ENCODE assay signal across 11 mouse cellular contexts in genomic region chr4:142887876-142888275, GRCm38 (mm10).
A peak's percentile ranks its signal among the peaks of the same experiment; 100 is the strongest.
DNase-seq lines count a peak whose midpoint lies in the region; ATAC-seq and TF ChIP-seq lines count a peak whose summit lies in the region.
"Had no signal": no experiment of that assay in that cellular context is flagged by ENCODE, and none has a peak within 500 bp of the region (broad histone marks: within the 10 kb centered on the region; RNA-seq: fewer than 3 reads in every experiment).

No protein-coding gene starts in this region.

- no peak overlapping the region for H3K4me3 ChIP-seq in forebrain, embryonic 14.5 days (ENCODE audit: low read depth, low read length)
- no peak overlapping the region for H3K4me3 ChIP-seq in forebrain, embryonic 12.5 days (replicated peaks)
- no peak overlapping the region for H3K4me3 ChIP-seq in lung, embryonic 15.5 days
- H3K4me3 ChIP-seq in forebrain, postnatal 0 days (ENCODE audit: low read depth, low read length): no peak overlapping the region
- H3K4me3 ChIP-seq: heart, adult 2 months; liver, embryonic 12.5 days had no signal

- H3K27me3 ChIP-seq in forebrain, embryonic 14.5 days (replicated peaks; ENCODE audit: control insufficient read depth, insufficient read depth, low read length): no peaks in the 10 kb centered on the region
- no peaks in the 10 kb centered on the region for H3K27me3 ChIP-seq in forebrain, embryonic 12.5 days
- no peaks in the 10 kb centered on the region for H3K27me3 ChIP-seq in lung, embryonic 15.5 days
- H3K27me3 ChIP-seq in forebrain, postnatal 0 days (ENCODE audit: insufficient read depth, low read length): no peaks in the 10 kb centered on the region
- H3K27me3 ChIP-seq: liver, embryonic 12.5 days had no signal

- H3K4me1 ChIP-seq in forebrain, embryonic 14.5 days (ENCODE audit: control insufficient read depth, insufficient read depth, low read length): peaks cover 12% of the 10 kb centered on the region
- H3K4me1 ChIP-seq in forebrain, embryonic 12.5 days: 0 out of 2 replicates have a peak, but pooled peaks cover 3% of the 10 kb centered on the region
- peaks cover 16% of the 10 kb centered on the region; the same call in 1 of the 2 replicates for H3K4me1 ChIP-seq in lung, embryonic 15.5 days
- no peaks in the 10 kb centered on the region; the same call in 1 of the 2 replicates for H3K4me1 ChIP-seq in forebrain, postnatal 0 days (ENCODE audit: insufficient read depth)
- H3K4me1 ChIP-seq: liver, embryonic 12.5 days had no signal

- peak overlapping the region; percentile 44; the same call in 1 of the 2 replicates for H3K27ac ChIP-seq in forebrain, embryonic 14.5 days (ENCODE audit: low read depth, low read length)
- H3K27ac ChIP-seq in forebrain, embryonic 12.5 days: no peak overlapping the region
- H3K27ac ChIP-seq in lung, embryonic 15.5 days: no peak overlapping the region
- 0 out of 2 replicates have a peak overlapping the region, but pooled peaks have one; percentile 57 for H3K27ac ChIP-seq in forebrain, postnatal 0 days (ENCODE audit: low read depth, low read length)
- H3K27ac ChIP-seq: heart, adult 2 months; liver, embryonic 12.5 days had no signal

- peak; percentile 66; the same call in 1 of the 2 replicates for ATAC-seq in forebrain, embryonic 14.5 days
- ATAC-seq in forebrain, embryonic 12.5 days (ENCODE audit: low FRiP score): no peak
- ATAC-seq in lung, embryonic 15.5 days (ENCODE audit: borderline replicate concordance, extremely low read depth, low FRiP score, low TSS enrichment): peak; percentile 27; the same call in 1 of the 2 replicates
- ATAC-seq in forebrain, postnatal 0 days: peak; percentile 83
- ATAC-seq: liver, embryonic 12.5 days had no signal

- no peak overlapping the region for H3K4me2 ChIP-seq in forebrain, embryonic 14.5 days (ENCODE audit: low read length)
- H3K4me2 ChIP-seq in forebrain, embryonic 12.5 days: no peak overlapping the region
- H3K4me2 ChIP-seq in lung, embryonic 15.5 days: no peak overlapping the region
- H3K4me2 ChIP-seq in forebrain, postnatal 0 days (ENCODE audit: low read depth): no peak overlapping the region; the same call in 1 of the 2 replicates
- H3K4me2 ChIP-seq: liver, embryonic 12.5 days had no signal

- no peak for TF ChIP-seq CTCF in forebrain, postnatal 0 days (IDR thresholded peaks at IDR 0.05; ENCODE audit: low read depth)

- H3K9ac ChIP-seq in forebrain, embryonic 14.5 days (ENCODE audit: low read length): no peak overlapping the region
- no peak overlapping the region for H3K9ac ChIP-seq in forebrain, embryonic 12.5 days
- no peak overlapping the region for H3K9ac ChIP-seq in lung, embryonic 15.5 days
- H3K9ac ChIP-seq in forebrain, postnatal 0 days: no peak overlapping the region
- H3K9ac ChIP-seq: liver, embryonic 12.5 days had no signal

- WGBS in forebrain, embryonic 14.5 days: 58% methylated on average over 6 of the region's 6 CpGs
- WGBS in forebrain, embryonic 12.5 days: 82% methylated on average over 6 of the region's 6 CpGs
- 26% methylated on average over 6 of the region's 6 CpGs for WGBS in lung, embryonic 15.5 days
- 39% methylated on average over 6 of the region's 6 CpGs for WGBS in forebrain, postnatal 0 days

- no peaks in the 10 kb centered on the region for H3K9me3 ChIP-seq in forebrain, embryonic 14.5 days (replicated peaks; ENCODE audit: control insufficient read depth, low read length)
- H3K9me3 ChIP-seq in forebrain, embryonic 12.5 days: peaks cover 3% of the 10 kb centered on the region; the same call in 1 of the 2 replicates
- H3K9me3 ChIP-seq in lung, embryonic 15.5 days: no peaks in the 10 kb centered on the region
- H3K9me3 ChIP-seq in forebrain, postnatal 0 days (ENCODE audit: low read length): 0 out of 2 replicates have a peak, but pooled peaks cover 5% of the 10 kb centered on the region
- H3K9me3 ChIP-seq: liver, embryonic 12.5 days had no signal

- H3K36me3 ChIP-seq in forebrain, embryonic 14.5 days (ENCODE audit: control insufficient read depth, insufficient read depth, low read length): no peaks in the 10 kb centered on the region
- H3K36me3 ChIP-seq in forebrain, embryonic 12.5 days (replicated peaks): no peaks in the 10 kb centered on the region
- H3K36me3 ChIP-seq in lung, embryonic 15.5 days: no peaks in the 10 kb centered on the region
- H3K36me3 ChIP-seq in forebrain, postnatal 0 days (ENCODE audit: insufficient read depth): no peaks in the 10 kb centered on the region
- H3K36me3 ChIP-seq: liver, embryonic 12.5 days had no signal

- peak; percentile 81 for DNase-seq in forebrain, embryonic 14.5 days (ENCODE audit: low spot score)
- DNase-seq in lung, adult 18-20 months: no peak
- DNase-seq in forebrain, postnatal 0 days: peak; percentile 87
- peak; percentile 71 to 78 for DNase-seq in right cerebral cortex, postnatal 10 days (ENCODE audit: low spot score in 2 of 2)
- DNase-seq in embryo, embryonic 9.5 days (ENCODE audit: extremely low spot score): no peak
- DNase-seq in kidney, postnatal 10 days: no peak
- DNase-seq: kidney, adult 11 months had no signal

Comparison
In these comparisons a context has a peak if more than half of its experiments do, and no peak if none do; other contexts are left out.
1. H3K27ac ChIP-seq: peak in forebrain, embryonic 14.5 days (single experiment) and forebrain, postnatal 0 days (single experiment); none in forebrain, embryonic 12.5 days (single experiment) and lung, embryonic 15.5 days (single experiment).
2. DNase-seq: peak in forebrain, embryonic 14.5 days (single experiment), forebrain, postnatal 0 days (single experiment) and right cerebral cortex, postnatal 10 days (2 of 2); none in lung, adult 18-20 months (0 of 2), embryo, embryonic 9.5 days (single experiment) and kidney, postnatal 10 days (single experiment).